Mouse (Mus musculus): ENCODE data around the gene Cry2. TPM values are rescaled to one million over a fixed set of nuclear protein-coding genes. Genes with fewer than 3 reads are reported as not detected.
"Not testable (repeated sequence)": the region's sequence is repeated elsewhere in the genome, so short reads cannot be mapped to it uniquely, and the experiment has no call there.

Gene Cry2
- 15.6 and 17.8 TPM in 2 replicates for polyA plus RNA-seq (2014; fragmentation: Nextera tagmentation; extraction: Ambion mirVana)

GRCm38 (mm10) chr2:92433578-92434374, at the start of gene Cry2:
Cry2 (minus strand) TSS chr2:92434043.
- under 1% methylated on average over 76 of the region's 76 CpGs for WGBS
- Histone ChIP-seq H3K4me3 (ENCODE audit: control insufficient read depth in 1 of 2, insufficient read depth in 1 of 2, low read depth in 1 of 2, low read length in 2 of 2) (peak within 1 kb of the TSS; percentile 76 to 93), H3K9me3 (ENCODE audit: control insufficient read depth, low read length) (peaks cover 3% of the 10 kb centered on the region; the same call in 1 of the 2 replicates), H3K9ac (ENCODE audit: low read length) (peak within 1 kb of the TSS; percentile 88), H3K4me1 (ENCODE audit: control insufficient read depth in 2 of 2, insufficient read depth in 2 of 2, low read length in 2 of 2) (peaks cover 32 to 46% of the 10 kb centered on the region in 2 experiments), H3K36me3 (ENCODE audit: control insufficient read depth, insufficient read depth, low read length) (no peaks in the 10 kb centered on the region), H3K4me2 (ENCODE audit: low read length) (peak within 1 kb of the TSS; percentile 93), H3K27ac (replicated peaks in 1 of 2; ENCODE audit: control insufficient read depth in 1 of 2, insufficient read depth in 1 of 2, low read depth in 2 of 2, low read length in 2 of 2) (peak within 1 kb of the TSS; percentile 53 to 56; a peak in 3 of 4 replicates), H3K27me3 (ENCODE audit: control insufficient read depth, insufficient read depth, low read length) (peaks cover 6% of the 10 kb centered on the region)
- ATAC-seq (ENCODE audit: insufficient number of reproducible peaks, insufficient read depth, low FRiP score, low read depth): peak; percentile 99

GRCm38 (mm10) chr2:92483505-92483904, 49.7 kb upstream of the Cry2 start:
- Histone ChIP-seq H3K4me3 (ENCODE audit: control insufficient read depth in 1 of 2, insufficient read depth in 1 of 2, low read depth in 1 of 2, low read length in 2 of 2) (no peak overlapping the region), H3K27ac (replicated peaks in 1 of 2; ENCODE audit: control insufficient read depth in 1 of 2, insufficient read depth in 1 of 2, low read depth in 2 of 2, low read length in 2 of 2) (no peak overlapping the region), H3K9ac (ENCODE audit: low read length) (no peak overlapping the region), H3K4me1 (ENCODE audit: control insufficient read depth in 2 of 2, insufficient read depth in 2 of 2, low read length in 2 of 2) (peaks cover 0 to 3% of the 10 kb centered on the region in 2 experiments; a peak in 2 of 4 replicates), H3K27me3 (ENCODE audit: control insufficient read depth, insufficient read depth, low read length) (peaks cover 45% of the 10 kb centered on the region), H3K36me3 (ENCODE audit: control insufficient read depth, insufficient read depth, low read length) (no peaks in the 10 kb centered on the region), H3K4me2 (ENCODE audit: low read length) (no peak overlapping the region), H3K9me3 (ENCODE audit: control insufficient read depth, low read length) (no peaks in the 10 kb centered on the region)
- WGBS: 44% methylated on average over 5 of the region's 5 CpGs
- no peak for ATAC-seq (ENCODE audit: insufficient number of reproducible peaks, insufficient read depth, low FRiP score, low read depth)

- Histone ChIP-seq H3K9me3 (ENCODE audit: control insufficient read depth, low read length) (no peaks in the 10 kb centered on the region), H3K4me3 (ENCODE audit: control insufficient read depth in 1 of 2, insufficient read depth in 1 of 2, low read depth in 1 of 2, low read length in 2 of 2) (no peak overlapping the region), H3K36me3 (ENCODE audit: control insufficient read depth, insufficient read depth, low read length) (no peaks in the 10 kb centered on the region), H3K9ac (ENCODE audit: low read length) (no peak overlapping the region), H3K4me1 (ENCODE audit: control insufficient read depth in 2 of 2, insufficient read depth in 2 of 2, low read length in 2 of 2) (peaks cover 4 to 8% of the 10 kb centered on the region in 2 experiments; a peak in 3 of 4 replicates), H3K27me3 (ENCODE audit: control insufficient read depth, insufficient read depth, low read length) (peaks cover 45% of the 10 kb centered on the region), H3K27ac (replicated peaks in 1 of 2; ENCODE audit: control insufficient read depth in 1 of 2, insufficient read depth in 1 of 2, low read depth in 2 of 2, low read length in 2 of 2) (no peak overlapping the region), H3K4me2 (ENCODE audit: low read length) (no peak overlapping the region)
- 23% methylated on average over 1 of the region's 1 CpGs for WGBS
- no peak for ATAC-seq (ENCODE audit: insufficient number of reproducible peaks, insufficient read depth, low FRiP score, low read depth)
These were observed 48.7 kb upstream of the Cry2 start for GRCm38 (mm10) chr2:92482551-92482950.

DNA sequence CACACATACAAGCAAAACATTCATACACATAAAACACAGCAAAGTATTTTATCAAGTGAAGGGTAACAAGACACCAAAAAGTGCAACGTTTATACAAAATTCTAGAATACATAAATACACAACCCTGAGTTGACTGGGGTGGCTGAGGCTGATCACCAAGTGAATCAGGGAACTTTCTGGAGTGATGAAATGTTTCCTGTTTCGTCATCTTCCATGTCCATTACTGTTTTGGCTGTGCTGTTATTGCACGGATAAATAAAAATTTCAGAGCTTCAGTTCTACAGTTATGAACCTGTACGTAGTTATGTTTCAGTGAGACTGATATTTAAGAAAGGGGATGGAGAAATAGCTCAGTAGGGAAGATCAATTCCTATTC, 44.5 kb upstream of the Cry2 start:
- peaks cover 9% of the 10 kb centered on the region for H3K27me3 ChIP-seq (ENCODE audit: control insufficient read depth, insufficient read depth, low read length)
- H3K36me3 ChIP-seq (ENCODE audit: control insufficient read depth, insufficient read depth, low read length): no peaks in the 10 kb centered on the region
- H3K4me2 ChIP-seq (ENCODE audit: low read length): no peak overlapping the region
- 76% methylated on average over 4 of the region's 4 CpGs for WGBS
- no peak overlapping the region for H3K9ac ChIP-seq (ENCODE audit: low read length)
- H3K4me3 ChIP-seq (ENCODE audit: control insufficient read depth in 1 of 2, insufficient read depth in 1 of 2, low read depth in 1 of 2, low read length in 2 of 2): no peak overlapping the region
- H3K4me1 ChIP-seq (ENCODE audit: control insufficient read depth in 2 of 2, insufficient read depth in 2 of 2, low read length in 2 of 2): peaks cover 7 to 8% of the 10 kb centered on the region in 2 experiments; a peak in 3 of 4 replicates
- H3K9me3 ChIP-seq (ENCODE audit: control insufficient read depth, low read length): peaks cover 3% of the 10 kb centered on the region; the same call in 1 of the 2 replicates
- ATAC-seq (ENCODE audit: insufficient number of reproducible peaks, insufficient read depth, low FRiP score, low read depth): no peak
- H3K27ac ChIP-seq (replicated peaks in 1 of 2; ENCODE audit: control insufficient read depth in 1 of 2, insufficient read depth in 1 of 2, low read depth in 2 of 2, low read length in 2 of 2): no peak overlapping the region

DNA sequence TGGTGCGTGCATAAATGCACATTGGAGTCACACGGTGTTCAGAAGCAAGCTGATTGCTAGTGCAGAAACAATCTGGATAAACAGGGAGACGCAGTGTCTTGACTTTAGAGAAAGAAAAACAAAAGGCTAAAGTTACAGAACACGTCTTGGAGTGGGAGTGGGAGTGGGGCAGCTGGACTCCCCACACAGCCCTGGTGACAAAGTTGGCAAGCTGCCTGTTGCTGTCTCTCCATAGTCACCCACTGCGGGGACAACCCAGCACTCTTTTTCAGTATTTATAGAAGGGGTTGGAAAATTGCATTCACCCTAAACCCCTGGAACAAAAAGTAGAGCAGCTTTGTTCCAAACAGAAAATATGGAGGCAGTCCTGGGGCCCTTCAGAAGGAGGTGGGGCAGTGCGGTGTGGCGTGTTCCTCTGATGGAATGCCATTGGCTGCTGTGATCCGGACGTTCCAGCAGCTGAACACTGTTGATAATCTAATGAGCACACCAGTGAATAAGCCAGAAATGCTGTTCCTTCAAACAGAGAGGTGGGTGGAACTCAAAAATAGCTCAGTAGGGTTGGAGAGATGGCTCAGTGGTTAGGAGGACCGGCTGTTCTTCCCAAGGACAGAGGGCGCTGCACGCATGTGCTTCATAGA, 43.9 kb upstream of the Cry2 start:
- peak overlapping the region; percentile 14; the same call in 1 of the 2 replicates for H3K4me2 ChIP-seq (ENCODE audit: low read length)
- peaks cover 7 to 8% of the 10 kb centered on the region in 2 experiments; a peak in 3 of 4 replicates for H3K4me1 ChIP-seq (ENCODE audit: control insufficient read depth in 2 of 2, insufficient read depth in 2 of 2, low read length in 2 of 2)
- H3K9ac ChIP-seq (ENCODE audit: low read length): no peak overlapping the region
- H3K36me3 ChIP-seq (ENCODE audit: control insufficient read depth, insufficient read depth, low read length): no peaks in the 10 kb centered on the region
- H3K9me3 ChIP-seq (ENCODE audit: control insufficient read depth, low read length): peaks cover 3% of the 10 kb centered on the region; the same call in 1 of the 2 replicates
- H3K4me3 ChIP-seq (ENCODE audit: control insufficient read depth in 1 of 2, insufficient read depth in 1 of 2, low read depth in 1 of 2, low read length in 2 of 2): no peak overlapping the region
- H3K27ac ChIP-seq (replicated peaks in 1 of 2; ENCODE audit: control insufficient read depth in 1 of 2, insufficient read depth in 1 of 2, low read depth in 2 of 2, low read length in 2 of 2): peak overlapping the region; percentile 37 to 49; a peak in 1 of 4 replicates
- ATAC-seq (ENCODE audit: insufficient number of reproducible peaks, insufficient read depth, low FRiP score, low read depth): peak; percentile 39; the same call in 1 of the 2 replicates
- H3K27me3 ChIP-seq (ENCODE audit: control insufficient read depth, insufficient read depth, low read length): peaks cover 4% of the 10 kb centered on the region; the same call in 1 of the 2 replicates
- WGBS: 56% methylated on average over 12 of the region's 12 CpGs

DNA sequence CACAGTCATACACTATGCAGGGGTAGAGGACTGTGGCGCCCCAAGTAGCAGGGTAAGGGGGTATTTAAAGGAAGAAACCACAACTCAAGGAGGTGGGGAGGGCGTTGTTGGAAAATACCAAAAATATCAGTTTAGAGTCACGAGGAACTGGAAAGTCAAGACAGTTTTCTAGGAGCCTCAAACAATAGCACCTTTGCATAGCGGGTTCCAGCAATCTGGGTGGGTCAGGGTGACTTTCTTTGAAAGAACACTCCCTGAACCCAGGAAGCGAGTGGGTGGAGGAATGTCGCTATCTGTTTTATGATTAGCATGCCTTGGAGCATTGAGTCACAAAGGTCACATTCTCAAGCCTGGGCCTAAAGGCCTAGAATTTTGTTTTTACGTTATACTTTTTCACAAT, 42.7 kb upstream of the Cry2 start:
- H3K4me3 ChIP-seq (ENCODE audit: control insufficient read depth in 1 of 2, insufficient read depth in 1 of 2, low read depth in 1 of 2, low read length in 2 of 2); H3K9me3 ChIP-seq (ENCODE audit: control insufficient read depth, low read length); H3K4me1 ChIP-seq (ENCODE audit: control insufficient read depth in 2 of 2, insufficient read depth in 2 of 2, low read length in 2 of 2); H3K27ac ChIP-seq (replicated peaks in 1 of 2; ENCODE audit: control insufficient read depth in 1 of 2, insufficient read depth in 1 of 2, low read depth in 2 of 2, low read length in 2 of 2); H3K9ac ChIP-seq (ENCODE audit: low read length); H3K27me3 ChIP-seq (ENCODE audit: control insufficient read depth, insufficient read depth, low read length); H3K4me2 ChIP-seq (ENCODE audit: low read length); ATAC-seq (ENCODE audit: insufficient number of reproducible peaks, insufficient read depth, low FRiP score, low read depth); H3K36me3 ChIP-seq (ENCODE audit: control insufficient read depth, insufficient read depth, low read length): not testable (repeated sequence)
- WGBS: 82% methylated on average over 7 of the region's 7 CpGs

DNA sequence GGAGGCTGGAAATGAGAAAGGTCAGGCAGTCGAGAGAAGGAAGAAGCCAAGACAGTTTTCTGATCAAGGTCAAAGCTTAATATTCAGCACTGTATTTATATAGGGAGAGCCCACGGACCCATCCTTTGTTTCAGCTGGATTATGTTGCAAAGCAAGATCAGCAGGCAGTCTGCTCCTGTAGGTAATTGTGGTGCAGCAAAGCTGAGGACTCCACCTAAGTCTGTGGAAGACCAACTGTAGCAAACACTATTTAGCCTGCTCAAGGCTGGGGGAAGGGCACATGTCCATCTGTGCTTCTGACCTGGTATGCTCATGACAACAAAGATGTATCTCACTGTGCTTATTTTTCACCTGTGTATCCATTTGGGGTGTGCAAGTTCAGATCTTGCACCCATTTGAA, 41.9 kb upstream of the Cry2 start:
- Histone ChIP-seq H3K9me3 (ENCODE audit: control insufficient read depth, low read length) (peaks cover 3% of the 10 kb centered on the region; the same call in 1 of the 2 replicates), H3K36me3 (ENCODE audit: control insufficient read depth, insufficient read depth, low read length) (no peaks in the 10 kb centered on the region), H3K4me3 (ENCODE audit: control insufficient read depth in 1 of 2, insufficient read depth in 1 of 2, low read depth in 1 of 2, low read length in 2 of 2) (no peak overlapping the region), H3K9ac (ENCODE audit: low read length) (no peak overlapping the region), H3K27ac (replicated peaks in 1 of 2; ENCODE audit: control insufficient read depth in 1 of 2, insufficient read depth in 1 of 2, low read depth in 2 of 2, low read length in 2 of 2) (no peak overlapping the region), H3K4me1 (ENCODE audit: control insufficient read depth in 2 of 2, insufficient read depth in 2 of 2, low read length in 2 of 2) (peaks cover 7 to 8% of the 10 kb centered on the region in 2 experiments; a peak in 3 of 4 replicates), H3K4me2 (ENCODE audit: low read length) (no peak overlapping the region), H3K27me3 (ENCODE audit: control insufficient read depth, insufficient read depth, low read length) (no peaks in the 10 kb centered on the region)
- no peak for ATAC-seq (ENCODE audit: insufficient number of reproducible peaks, insufficient read depth, low FRiP score, low read depth)
- 64% methylated on average over 2 of the region's 2 CpGs for WGBS
